Mouse (Mus musculus): Measurements from ENCODE around the gene Kcna5.
A peak's percentile ranks its signal among the peaks of the same experiment; 100 is the strongest.

Kcna5 gene

GRCm38 (mm10) chr6:126535911-126536270 lies 679 bp upstream of the Kcna5 start:
- no peak for DNase-seq

- no peak for DNase-seq
These were observed 543 bp downstream of the Kcna5 start for GRCm38 (mm10) chr6:126534531-126535207.

- DNase-seq, result no peak
These were observed 3.9 kb downstream of the Kcna5 start for GRCm38 (mm10) chr6:126531306-126531705.

- no peak for DNase-seq
These were observed 5.2 kb downstream of the Kcna5 start for GRCm38 (mm10) chr6:126530019-126530418.

GRCm38 (mm10) chr6:126514720-126515119 lies 20.5 kb downstream of the Kcna5 start:
- no peak for DNase-seq

GRCm38 (mm10) chr6:126513714-126514248 lies 21.4 kb downstream of the Kcna5 start:
- DNase-seq, result no peak

GRCm38 (mm10) chr6:126513154-126513553 lies 22.1 kb downstream of the Kcna5 start:
- no peak for DNase-seq

- DNase-seq, result no peak
These were observed 26.5 kb downstream of the Kcna5 start for GRCm38 (mm10) chr6:126508671-126509070.

GRCm38 (mm10) chr6:126503920-126504319 lies 31.3 kb downstream of the Kcna5 start:
- no peak for DNase-seq

GRCm38 (mm10) chr6:126502691-126503301 lies 32.4 kb downstream of the Kcna5 start:
- peak; percentile 37 to 55 for DNase-seq

GRCm38 (mm10) chr6:126500985-126501384 lies 34.2 kb downstream of the Kcna5 start:
- no peak for DNase-seq

- DNase-seq, result peak; percentile 48 to 54
These were observed 35.1 kb downstream of the Kcna5 start for GRCm38 (mm10) chr6:126500088-126500487.

- DNase-seq, result peak in 1 of 2 experiments; percentile 19
These were observed 37.3 kb downstream of the Kcna5 start for GRCm38 (mm10) chr6:126497878-126498277.

- no peak for DNase-seq
These were observed 37.9 kb downstream of the Kcna5 start for GRCm38 (mm10) chr6:126497173-126497839.

GRCm38 (mm10) chr6:126487136-126487535 lies 48.1 kb downstream of the Kcna5 start:
- no peak for DNase-seq

- DNase-seq, result no peak
These were observed 50.3 kb downstream of the Kcna5 start for GRCm38 (mm10) chr6:126484887-126485286.

- peak in 1 of 2 experiments; percentile 24 for DNase-seq
These were observed 51.8 kb downstream of the Kcna5 start for GRCm38 (mm10) chr6:126483264-126483867.

All from lung, adult 18-20 months (tissue).